Mouse (Mus musculus): ENCODE measurements around the gene Alkal2.

Gene Alkal2

DNA sequence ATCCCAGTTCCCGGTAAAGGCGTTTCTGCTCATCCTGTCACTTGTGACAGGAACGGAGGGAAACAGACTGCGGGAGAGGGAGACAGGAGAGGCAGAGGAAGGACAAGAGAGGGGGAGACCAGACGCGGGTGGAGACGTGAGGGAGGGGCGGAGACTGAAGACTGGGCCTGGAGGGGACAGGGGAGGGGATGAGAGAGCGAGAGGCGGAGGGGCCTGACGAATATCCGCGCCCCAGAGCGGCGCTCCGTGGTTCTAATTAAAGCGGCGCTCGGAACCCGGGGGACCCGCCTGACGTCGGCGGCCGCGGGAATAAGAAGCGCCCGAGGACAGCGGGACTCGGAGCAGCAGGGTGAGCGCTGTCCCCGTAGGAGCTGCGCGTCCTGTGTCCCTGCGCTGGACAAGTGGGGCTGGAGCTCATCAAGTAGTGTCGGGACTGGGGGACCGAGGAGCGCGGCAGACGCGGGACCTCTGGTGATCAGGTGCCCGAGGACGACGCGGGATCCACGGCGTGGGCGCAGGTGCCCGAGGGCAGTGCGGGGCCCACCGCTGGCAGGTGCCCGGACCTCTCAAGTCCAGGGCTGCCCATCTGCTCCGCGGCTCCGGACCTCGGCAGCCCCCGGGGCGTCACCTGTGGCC, at the start of gene Alkal2:
Gene Alkal2, plus strand, starts transcription at position 337 of the 636 bp plus-strand sequence.
- peak in 1 of 2 experiments; percentile 39 for DNase-seq (ENCODE audit: inconsistent age in 2 of 2, low spot score in 1 of 2)

- DNase-seq (ENCODE audit: inconsistent age in 2 of 2, low spot score in 1 of 2), result no peak
Observed at GRCm38 (mm10) chr12:30848521-30848920, 35.6 kb upstream of the Alkal2 start.

GRCm38 (mm10) chr12:30850902-30851301, 33.2 kb upstream of the Alkal2 start:
- peak in 1 of 2 experiments; percentile 38 for DNase-seq (ENCODE audit: inconsistent age in 2 of 2, low spot score in 1 of 2)

- DNase-seq (ENCODE audit: inconsistent age in 2 of 2, low spot score in 1 of 2), result no peak
Observed at GRCm38 (mm10) chr12:30851871-30852270, 32.3 kb upstream of the Alkal2 start.

DNA sequence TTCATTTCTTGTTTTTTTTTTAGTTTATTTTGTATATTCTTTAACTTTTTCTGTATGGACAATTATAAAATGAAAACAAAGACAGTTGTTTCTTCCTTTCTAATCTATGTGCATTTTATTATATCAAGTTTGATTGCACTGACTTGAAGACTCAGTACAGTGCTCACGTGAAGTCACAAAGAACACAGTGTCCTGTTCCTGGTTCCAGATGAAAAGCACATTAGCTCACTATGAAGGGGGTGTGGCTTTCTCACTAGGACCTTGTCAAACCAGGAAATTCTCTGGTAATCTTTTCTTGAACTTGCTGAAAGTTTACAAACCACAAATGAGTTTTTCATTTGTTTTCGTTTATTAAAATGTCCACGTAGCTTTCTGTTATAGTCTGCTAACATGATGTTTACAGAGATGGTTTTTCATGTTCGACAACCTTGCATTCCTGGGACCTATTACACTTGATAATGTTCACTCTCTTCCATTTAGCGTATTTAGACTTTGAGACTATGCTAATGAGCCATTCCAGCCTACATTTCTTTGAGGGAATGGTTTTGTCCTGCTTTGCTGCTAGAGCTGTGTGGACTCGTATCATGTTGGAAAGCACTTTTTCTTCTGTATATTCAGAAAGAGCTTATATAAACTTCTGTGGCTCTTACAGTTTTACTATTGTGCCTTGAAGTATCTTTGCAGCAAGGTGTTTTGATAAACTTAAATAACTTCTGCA, 28.5 kb upstream of the Alkal2 start:
- no peak for DNase-seq (ENCODE audit: inconsistent age in 2 of 2, low spot score in 1 of 2)

GRCm38 (mm10) chr12:30856172-30856571, 27.9 kb upstream of the Alkal2 start:
- DNase-seq (ENCODE audit: inconsistent age in 2 of 2, low spot score in 1 of 2), result no peak

- DNase-seq (ENCODE audit: inconsistent age in 2 of 2, low spot score in 1 of 2), result no peak
Observed at GRCm38 (mm10) chr12:30864347-30864746, 19.8 kb upstream of the Alkal2 start.

GRCm38 (mm10) chr12:30865781-30866180, 18.3 kb upstream of the Alkal2 start:
- no peak for DNase-seq (ENCODE audit: inconsistent age in 2 of 2, low spot score in 1 of 2)

GRCm38 (mm10) chr12:30879447-30879846, 4.7 kb upstream of the Alkal2 start:
- DNase-seq (ENCODE audit: inconsistent age in 2 of 2, low spot score in 1 of 2), result no peak

DNA sequence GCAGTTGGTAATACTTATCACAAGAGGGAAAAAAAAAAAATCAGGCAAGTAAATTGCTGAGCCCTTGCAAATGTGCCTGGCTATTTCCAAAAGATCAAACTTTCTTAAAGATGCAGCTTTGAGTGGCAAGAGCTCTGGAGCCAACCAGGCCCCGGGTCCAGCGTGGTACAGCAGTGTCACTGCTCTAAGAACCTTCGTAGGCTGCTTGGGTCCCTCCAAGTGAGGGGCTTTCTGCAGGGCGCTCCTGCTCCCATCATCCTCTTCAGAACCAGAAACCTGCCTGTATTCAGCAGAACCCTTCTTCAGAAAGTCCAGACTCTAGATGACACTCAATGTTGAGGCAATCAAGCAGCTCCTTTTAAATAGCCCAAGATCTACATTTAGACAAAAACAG, 533 bp upstream of the Alkal2 start:
- no peak for DNase-seq (ENCODE audit: inconsistent age in 2 of 2, low spot score in 1 of 2)

DNA sequence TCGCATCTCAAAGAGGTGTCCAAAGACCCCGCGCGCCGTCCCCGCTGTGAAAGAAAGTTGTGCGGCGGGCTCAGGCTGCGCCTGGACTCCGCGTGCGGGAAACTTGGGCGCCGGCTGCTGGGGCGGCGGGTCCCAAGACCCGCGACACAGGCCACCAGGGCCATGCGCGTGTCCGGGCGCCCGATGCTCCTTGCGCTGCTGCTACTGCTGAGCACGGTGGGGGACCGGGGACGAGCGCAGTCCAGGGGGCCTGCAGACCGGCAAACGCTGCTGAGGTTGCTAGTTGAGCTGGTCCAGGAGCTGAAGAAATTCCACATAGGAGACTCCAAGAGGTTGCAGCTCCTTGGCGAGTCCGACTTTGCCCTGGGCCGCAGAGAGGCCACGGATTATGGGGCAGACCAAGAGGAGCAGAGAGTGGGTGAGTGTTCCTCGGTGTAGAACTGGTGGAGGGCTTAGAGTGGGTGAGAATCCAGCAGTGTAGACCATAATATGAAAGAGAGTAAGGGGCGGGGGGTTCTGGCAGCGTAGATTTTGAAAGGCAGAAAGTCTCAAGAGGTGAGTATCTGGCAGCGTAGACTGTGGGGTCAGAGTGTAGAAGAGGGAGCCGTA, 604 bp downstream of the Alkal2 start:
- DNase-seq (ENCODE audit: inconsistent age in 2 of 2, low spot score in 1 of 2), result no peak

- DNase-seq (ENCODE audit: inconsistent age in 2 of 2, low spot score in 1 of 2), result peak in 1 of 2 experiments; percentile 33
Observed at GRCm38 (mm10) chr12:30885891-30886290, 1.8 kb downstream of the Alkal2 start.

GRCm38 (mm10) chr12:30888003-30888402, 3.9 kb downstream of the Alkal2 start:
- DNase-seq (ENCODE audit: inconsistent age in 2 of 2, low spot score in 1 of 2), result no peak

DNA sequence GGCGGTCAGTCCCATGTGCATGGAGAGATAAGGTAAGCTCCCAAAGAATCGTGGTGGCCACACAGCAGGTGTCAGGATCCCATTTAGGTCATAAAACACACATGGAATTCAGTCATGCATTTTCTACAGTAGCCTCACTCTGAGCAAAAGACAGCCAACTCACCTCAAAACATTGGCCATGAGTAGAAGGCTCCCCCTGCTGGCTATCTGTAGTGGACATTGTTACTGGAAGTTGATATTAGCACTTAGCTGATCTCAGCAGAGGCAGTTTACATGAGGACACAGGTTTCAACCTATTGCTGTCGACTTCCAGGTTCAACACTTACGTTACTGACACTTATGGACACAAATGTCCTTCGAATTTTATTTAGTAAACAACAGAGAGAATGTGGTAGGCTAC, 5.9 kb downstream of the Alkal2 start:
- peak; percentile 30 to 86 for DNase-seq (ENCODE audit: inconsistent age in 2 of 2, low spot score in 1 of 2)

- DNase-seq (ENCODE audit: inconsistent age in 2 of 2, low spot score in 1 of 2), result no peak
Observed at GRCm38 (mm10) chr12:30891438-30891837, 7.3 kb downstream of the Alkal2 start.

DNA sequence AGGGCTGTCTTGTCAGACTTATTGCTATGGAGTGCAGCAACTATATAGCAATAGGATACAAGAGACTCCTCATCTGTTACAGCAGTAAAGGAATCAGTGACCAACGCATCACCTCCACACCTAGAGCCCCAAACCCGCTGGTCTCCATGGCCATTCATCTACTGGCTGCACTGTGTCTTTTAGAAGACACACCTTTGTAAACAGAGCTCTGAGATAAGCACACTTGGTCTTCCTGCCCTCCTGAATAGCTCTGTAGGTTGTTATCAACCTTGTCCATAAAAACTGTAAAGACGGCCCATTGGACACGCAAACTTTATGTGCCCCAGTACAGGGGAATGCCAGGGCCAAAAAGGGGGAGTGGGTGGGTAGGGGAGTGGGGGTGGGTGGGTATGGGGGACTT, 12.9 kb downstream of the Alkal2 start:
- DNase-seq (ENCODE audit: inconsistent age in 2 of 2, low spot score in 1 of 2), result no peak

- no peak for DNase-seq (ENCODE audit: inconsistent age in 2 of 2, low spot score in 1 of 2)
Observed at GRCm38 (mm10) chr12:30908658-30909057, 24.5 kb downstream of the Alkal2 start.

GRCm38 (mm10) chr12:30909881-30910280, 25.8 kb downstream of the Alkal2 start:
- no peak for DNase-seq (ENCODE audit: inconsistent age in 2 of 2, low spot score in 1 of 2)

DNA sequence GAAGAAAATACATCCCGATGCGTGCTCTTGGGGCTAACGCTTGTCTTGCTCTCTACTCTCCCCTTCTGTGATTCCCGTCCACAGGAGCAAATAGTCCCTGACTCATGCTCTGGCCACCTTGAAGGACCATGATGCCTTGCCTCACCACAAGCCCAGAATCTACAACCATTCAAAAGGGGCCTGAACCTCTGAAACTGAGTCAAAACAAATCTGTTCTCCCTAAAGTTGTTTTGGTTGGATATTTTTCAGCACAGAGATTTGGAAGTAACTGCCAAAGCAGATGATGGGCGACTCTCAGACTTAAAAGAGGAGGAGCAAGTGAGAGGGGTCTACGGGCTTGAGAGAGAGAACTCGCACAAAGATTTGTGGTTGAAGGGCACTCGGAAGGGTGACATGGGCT, 26.7 kb downstream of the Alkal2 start:
- no peak for DNase-seq (ENCODE audit: inconsistent age in 2 of 2, low spot score in 1 of 2)

DNA sequence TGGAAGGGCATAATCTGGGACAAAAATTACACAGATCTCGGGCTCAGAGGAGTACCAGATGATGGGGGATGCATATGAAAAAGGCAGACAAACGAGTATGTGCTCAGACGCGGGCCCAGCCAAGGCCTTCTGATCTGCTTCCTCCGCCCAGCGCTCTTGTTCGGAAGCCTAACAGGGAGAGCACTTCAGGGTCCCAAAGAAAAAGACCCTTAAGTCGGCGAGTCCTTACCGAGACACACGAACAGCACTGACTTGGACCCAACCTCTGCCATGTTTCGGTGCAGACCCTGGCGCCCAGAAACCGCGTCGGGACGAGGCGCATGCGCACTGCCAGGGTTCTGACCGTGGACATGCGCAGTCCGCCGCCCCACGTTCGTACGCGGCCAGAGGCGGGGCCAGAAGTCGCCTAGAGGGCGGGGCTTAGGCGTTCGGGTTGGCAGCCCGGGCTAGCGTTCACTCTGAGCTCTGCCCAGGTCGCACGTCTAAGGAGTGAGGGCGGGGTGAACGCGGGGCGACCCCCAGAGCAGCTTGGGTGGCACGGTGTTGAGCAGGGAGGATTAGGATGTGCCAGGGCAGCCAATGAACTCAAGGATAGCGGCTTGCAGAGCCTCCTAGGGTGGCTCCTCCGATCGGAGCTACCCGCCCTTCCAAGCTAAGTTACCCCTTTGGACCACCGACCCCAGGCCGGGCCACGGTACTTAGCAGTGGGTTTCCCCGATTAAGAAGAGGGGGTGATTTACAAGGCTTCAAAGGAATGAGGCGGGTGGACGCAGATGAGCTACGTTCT, 27.3 kb downstream of the Alkal2 start, which contains the start of the genes Acp1 and Sh3yl1:
Gene Acp1, minus strand, starts transcription at position 329 of the 787 bp plus-strand sequence.
Gene Sh3yl1, plus strand, starts transcription at position 408 of the 787 bp plus-strand sequence.
- peak; percentile 96 to 99 for DNase-seq (ENCODE audit: inconsistent age in 2 of 2, low spot score in 1 of 2)

- peak in 1 of 2 experiments; percentile 45 for DNase-seq (ENCODE audit: inconsistent age in 2 of 2, low spot score in 1 of 2)
Observed at GRCm38 (mm10) chr12:30912048-30912381, 27.9 kb downstream of the Alkal2 start.
